Mouse (Mus musculus) adrenal gland, adult 8-10 months (tissue): ENCODE measurements at regions not wholly inside any gene's neighbourhood (a gene's known extent, or its start where the extent isn't known, plus 50 kb on each side); places are given as distances from the start of the nearest gene placed in this dataset.
"Not testable (repeated sequence)": the region's sequence is repeated elsewhere in the genome, so short reads cannot be mapped to it uniquely, and the experiment has no call there.

Source experiments
- DNase-seq: peaks from one replicate; pipeline ENCODE4 v3.0.0; 2022

GRCm38 (mm10) chr3:38312834-38313233 is 171.8 kb downstream of the Ankrd50 start:
- DNase-seq = no peak

DNA sequence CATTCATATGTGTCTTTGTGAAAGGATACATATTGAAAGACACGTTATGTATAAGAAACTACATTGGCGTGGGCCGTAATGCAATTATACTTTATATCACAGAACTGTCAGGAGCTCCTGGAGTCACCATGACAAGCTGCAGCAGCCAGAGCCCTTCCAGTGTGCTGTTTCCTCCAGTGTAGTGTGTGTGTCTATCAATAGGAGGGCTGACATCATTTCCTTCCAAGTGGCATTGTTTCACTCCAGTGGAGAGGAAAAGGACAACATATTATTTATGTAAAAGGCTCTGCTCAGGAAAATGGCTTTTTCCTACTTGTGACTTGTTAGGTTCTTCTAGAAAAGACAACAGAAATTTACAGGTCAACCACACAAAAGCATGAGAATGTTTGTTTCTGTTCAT is 172.5 kb downstream of the Ankrd50 start:
- no peak for DNase-seq

- DNase-seq = no peak
Observed at GRCm38 (mm10) chr3:38299898-38300751, 184.5 kb downstream of the Ankrd50 start.

- peak; percentile 16 for DNase-seq
Observed at GRCm38 (mm10) chr3:38299236-38299897, 185.3 kb downstream of the Ankrd50 start.

DNA sequence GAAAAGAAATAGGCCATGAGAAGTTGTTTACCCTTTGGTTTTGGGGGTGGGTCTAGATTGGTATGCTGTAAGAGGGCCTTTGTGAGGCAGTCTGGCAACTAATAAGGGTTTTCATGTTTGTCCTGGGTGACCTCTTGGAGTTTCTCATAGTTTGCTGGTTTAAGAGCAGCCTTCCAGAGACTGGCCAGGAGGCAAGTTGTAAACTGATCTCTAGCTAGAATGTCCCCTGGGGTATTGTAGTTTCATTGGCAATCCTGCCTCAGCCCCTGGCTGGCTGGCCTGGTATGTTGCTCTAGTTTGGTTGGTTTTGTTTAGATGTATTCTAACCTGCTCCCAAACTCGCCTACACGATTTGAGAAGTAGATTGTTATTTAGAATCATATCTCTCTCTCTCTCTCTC is 187.1 kb downstream of the Ankrd50 start:
- no peak for DNase-seq

DNA sequence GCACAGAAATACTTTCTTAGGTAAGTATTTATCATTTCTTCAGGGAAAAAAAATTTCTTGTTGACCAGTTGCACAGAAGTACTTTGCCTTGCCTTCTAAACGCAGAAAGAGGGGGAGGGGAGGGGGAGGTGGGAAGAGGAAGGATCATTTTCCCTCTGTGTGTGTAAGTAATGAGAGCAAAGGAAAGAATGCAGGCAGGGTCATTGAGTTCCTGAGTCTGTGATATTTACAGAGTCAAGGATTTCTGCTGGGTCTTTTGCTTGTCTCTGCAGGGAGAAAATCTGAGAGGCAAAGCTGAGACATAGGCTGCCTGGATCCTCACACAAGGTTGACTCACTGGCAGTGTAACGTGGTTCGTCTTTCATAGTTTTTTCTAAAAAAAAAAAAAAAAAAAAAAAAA is 195.6 kb downstream of the Ankrd50 start:
- DNase-seq = no peak

GRCm38 (mm10) chr3:38283687-38284124 is 200.9 kb downstream of the Ankrd50 start:
- DNase-seq = peak; percentile 7

DNA sequence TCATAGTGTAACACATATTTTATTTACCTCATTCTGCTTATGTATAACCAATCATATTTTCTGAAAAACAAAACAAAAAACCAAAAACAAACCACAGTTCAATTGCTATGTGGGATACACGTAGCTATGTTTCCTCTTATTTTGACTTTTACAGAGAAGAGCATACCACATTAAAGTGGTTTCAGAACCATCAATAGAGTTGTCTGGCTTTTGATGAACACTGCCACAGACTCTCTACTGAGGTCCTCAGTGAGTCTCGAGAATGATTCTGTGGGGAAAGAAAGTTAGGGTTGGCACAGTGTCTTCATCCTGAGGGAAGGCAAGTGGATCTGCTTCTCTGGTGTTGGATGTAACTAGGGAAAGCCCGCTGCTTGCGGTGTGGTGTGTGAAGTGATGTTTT is 201.8 kb downstream of the Ankrd50 start:
- DNase-seq = no peak

DNA sequence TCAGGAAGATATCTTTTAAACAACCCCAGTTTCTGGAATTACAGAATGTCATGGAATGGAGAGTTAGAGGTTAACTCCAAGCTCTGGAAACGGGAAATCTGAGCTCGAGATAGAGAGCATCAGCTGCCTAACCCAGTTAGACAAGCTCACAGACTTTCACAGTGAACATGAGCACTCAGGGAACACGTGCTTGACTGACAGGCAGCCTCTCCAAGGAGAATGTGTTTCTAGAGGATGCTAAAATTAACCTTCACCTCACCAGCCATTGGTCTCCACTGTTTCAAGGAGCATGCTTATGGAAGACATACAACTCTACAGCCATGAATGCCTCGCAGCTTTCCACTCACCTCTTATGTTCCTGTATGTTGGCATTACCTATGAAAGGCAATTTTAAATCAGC is 203.0 kb downstream of the Ankrd50 start:
- DNase-seq = no peak

DNA sequence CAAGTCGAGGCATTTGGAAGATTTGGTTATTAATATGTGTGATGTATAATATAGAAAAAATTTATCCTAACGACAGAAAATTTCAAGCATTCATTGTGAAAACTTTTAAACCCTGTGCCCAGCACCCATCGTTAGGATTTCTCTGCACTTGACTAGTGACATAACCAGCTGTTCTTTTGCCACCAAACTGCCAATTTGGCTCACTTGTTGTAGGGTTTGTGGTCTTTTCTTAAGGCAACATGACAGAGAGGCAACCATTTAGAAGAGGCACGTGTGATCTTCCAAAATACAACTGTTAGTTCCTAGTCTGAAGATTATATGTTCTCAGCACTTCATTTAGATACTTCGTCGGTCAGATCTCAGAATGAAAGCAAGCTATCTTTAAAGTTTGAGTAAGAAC is 203.8 kb downstream of the Ankrd50 start:
- no peak for DNase-seq

DNA sequence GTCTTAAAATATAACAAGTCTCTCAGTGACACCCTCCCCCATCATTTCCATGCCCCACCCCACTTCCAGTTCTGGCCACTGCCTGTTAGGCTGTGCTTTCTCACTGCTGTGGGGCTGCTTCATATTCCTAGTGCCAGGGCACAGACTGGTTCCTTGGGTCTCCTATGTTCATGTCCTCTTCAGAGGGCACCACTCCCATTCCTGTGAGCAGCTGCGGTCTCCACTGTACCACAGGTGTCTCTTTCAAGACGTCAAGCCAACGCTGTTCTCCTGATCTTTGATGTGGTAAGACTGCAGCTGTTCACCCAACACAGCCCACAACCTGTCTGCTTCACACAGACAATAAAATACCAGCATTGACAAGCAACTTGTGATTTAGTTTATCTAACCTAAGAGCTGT is 204.5 kb downstream of the Ankrd50 start:
- no peak for DNase-seq

DNA sequence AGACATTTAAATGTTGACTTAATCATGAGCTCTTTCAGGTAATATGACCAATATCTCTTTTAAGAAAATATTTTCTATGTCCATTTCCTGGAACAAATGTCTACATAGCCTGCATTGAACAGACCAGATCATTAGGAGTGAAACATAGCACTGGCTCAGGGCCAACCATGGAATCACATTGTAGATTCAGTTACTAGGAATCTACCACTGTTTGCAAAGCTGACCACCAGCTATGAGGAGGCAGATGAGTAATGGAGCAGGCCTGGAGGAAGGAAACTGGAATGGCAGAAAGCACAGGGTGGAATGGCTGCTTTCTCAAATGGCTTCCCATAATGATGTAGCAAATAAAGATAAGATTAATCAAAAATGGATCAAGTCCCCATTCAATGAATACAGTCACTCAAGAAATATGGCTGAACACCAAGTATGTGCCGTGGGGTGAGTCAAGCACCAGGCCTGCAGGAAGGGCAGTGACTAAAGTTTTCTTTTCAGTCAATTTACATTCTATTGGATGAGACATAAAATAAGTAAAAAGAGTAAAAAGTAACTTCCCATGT is 207.6 kb downstream of the Ankrd50 start:
- DNase-seq = no peak

DNA sequence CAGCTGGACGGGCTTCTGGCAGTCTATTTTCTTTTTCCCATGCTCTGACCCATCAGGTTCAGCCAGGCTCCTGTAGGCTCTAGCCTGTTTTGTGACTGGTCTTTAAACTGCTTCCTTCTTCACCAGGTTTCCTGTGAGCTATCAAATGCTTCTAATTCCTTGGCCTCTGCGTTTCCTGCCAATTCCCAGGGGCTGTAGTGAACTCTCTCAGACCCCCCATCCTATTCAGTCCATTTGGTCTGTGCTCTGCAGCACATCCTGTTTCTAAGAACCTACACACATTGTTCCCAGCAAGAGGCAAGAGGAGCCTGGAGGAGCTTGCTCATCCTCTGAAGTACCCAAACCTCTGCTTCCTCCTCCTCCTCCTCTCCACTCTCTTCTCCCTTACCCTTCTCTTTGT is 209.3 kb downstream of the Ankrd50 start:
- DNase-seq = peak; percentile 12

- no peak for DNase-seq
Observed at GRCm38 (mm10) chr3:38270742-38271141, 213.9 kb downstream of the Ankrd50 start.

DNA sequence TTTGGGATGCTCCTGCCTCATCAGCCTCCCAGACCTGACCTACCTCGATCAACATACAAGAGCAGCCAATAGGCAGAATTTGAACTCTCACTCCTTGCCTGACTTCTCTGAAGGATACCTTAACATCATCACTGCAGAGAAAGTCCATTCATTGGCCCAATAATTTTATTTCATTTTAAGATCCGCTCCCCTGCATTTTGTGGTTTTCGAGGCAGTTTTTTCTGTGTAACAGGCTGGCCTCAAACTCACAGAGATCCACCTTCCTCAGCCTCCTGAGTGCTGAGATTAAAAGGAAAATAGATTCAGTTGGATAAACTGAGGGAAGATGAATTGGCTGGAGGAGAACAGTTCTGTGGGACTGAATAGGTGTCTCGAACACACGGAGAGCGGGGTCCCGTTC is 216.4 kb downstream of the Ankrd50 start:
- no peak for DNase-seq

DNA sequence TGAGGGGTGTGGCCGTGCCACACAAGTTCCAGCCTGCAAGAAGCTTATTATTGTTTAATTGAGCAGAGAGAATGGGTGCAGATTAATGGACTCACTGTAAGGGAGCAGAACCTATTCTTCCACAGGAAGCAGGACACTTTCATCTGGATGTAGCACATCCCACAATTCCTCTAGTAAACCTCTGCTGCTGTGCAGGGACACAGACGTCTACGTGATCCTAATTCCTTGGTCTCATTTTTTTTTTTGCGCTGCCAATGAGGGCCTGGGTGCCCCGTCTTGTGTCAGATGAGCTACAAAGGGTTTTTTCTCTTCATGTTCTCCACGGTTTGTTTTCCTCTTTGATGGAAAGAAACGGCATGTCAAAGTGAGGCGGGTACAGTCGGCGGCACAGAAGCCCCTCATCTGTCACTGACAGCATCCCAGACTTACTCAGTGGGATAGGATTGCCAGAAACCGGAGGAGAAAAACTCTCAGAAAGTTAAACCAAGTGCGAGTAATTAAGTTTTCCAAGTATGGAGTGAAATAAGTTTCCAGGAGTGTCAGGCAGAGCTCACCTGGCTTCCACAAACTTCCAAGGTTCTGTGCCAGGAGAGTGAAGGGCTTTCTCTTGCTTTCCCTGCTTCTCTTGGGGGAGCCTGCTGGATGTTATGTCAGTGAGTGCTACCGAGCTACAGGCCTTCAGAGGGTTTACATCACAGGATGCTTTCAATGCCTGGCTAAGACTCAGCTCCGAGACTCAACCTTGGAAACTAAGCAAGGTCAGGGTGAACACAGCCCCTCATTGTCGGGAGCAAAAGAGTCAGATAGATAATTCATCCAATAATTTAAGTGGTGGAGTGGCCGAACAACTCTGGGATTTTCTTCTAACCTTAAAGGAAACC is 221.1 kb downstream of the Ankrd50 start:
- no peak for DNase-seq

GRCm38 (mm10) chr3:38261326-38262075 is 223.1 kb downstream of the Ankrd50 start:
- DNase-seq = no peak

GRCm38 (mm10) chr3:38259223-38259622 is 225.4 kb downstream of the Ankrd50 start:
- not testable (repeated sequence) for DNase-seq

- DNase-seq = no peak
Observed at GRCm38 (mm10) chr3:38257843-38258290, 226.8 kb downstream of the Ankrd50 start.

- DNase-seq = no peak
Observed at GRCm38 (mm10) chr3:38257076-38257842, 227.4 kb downstream of the Ankrd50 start.

- DNase-seq = no peak
Observed at GRCm38 (mm10) chr3:38255674-38256073, 229.0 kb downstream of the Ankrd50 start.
